31 mouse cellular contexts compared by ENCODE assay signal in genomic region chr12:36923558-36923957, GRCm38 (mm10).
"Had no signal": no experiment of that assay in that cellular context is flagged by ENCODE, and none has a peak within 500 bp of the region (broad histone marks: within the 10 kb centered on the region; RNA-seq: fewer than 3 reads in every experiment).

No protein-coding gene starts in this region.

- H3K27ac ChIP-seq: left cerebral cortex, adult 2 months; limb, embryonic 12.5 days; limb, embryonic 15.5 days; liver, embryonic 12.5 days; liver, embryonic 13.5 days; liver, embryonic 14.5 days; liver, embryonic 15.5 days; lung, embryonic 15.5 days; macrophage; midbrain, embryonic 10.5 days; midbrain, embryonic 12.5 days; midbrain, embryonic 13.5 days; midbrain, embryonic 15.5 days; neural tube, embryonic 12.5 days had no signal

- H3K4me3 ChIP-seq: left cerebral cortex, adult 2 months; limb, embryonic 12.5 days; limb, embryonic 15.5 days; liver, embryonic 12.5 days; liver, embryonic 13.5 days; liver, embryonic 15.5 days; lung, embryonic 15.5 days; megakaryocyte, embryonic 14.5 days; midbrain, embryonic 10.5 days; midbrain, embryonic 12.5 days; midbrain, embryonic 13.5 days; midbrain, embryonic 15.5 days; myocyte; neural tube, embryonic 12.5 days had no signal

- ATAC-seq: liver, embryonic 12.5 days; liver, postnatal 0 days; lung, postnatal 0 days; midbrain, embryonic 13.5 days; midbrain, embryonic 15.5 days; midbrain, embryonic 16.5 days had no signal

- H3K9ac ChIP-seq: limb, embryonic 12.5 days; limb, embryonic 15.5 days; liver, embryonic 12.5 days; liver, embryonic 13.5 days; liver, embryonic 14.5 days; liver, embryonic 15.5 days; liver, postnatal 0 days; lung, embryonic 14.5 days; lung, embryonic 15.5 days; midbrain, embryonic 12.5 days; midbrain, embryonic 13.5 days; midbrain, embryonic 15.5 days; neural tube, embryonic 12.5 days had no signal

- H3K4me2 ChIP-seq: limb, embryonic 12.5 days; limb, embryonic 15.5 days; liver, embryonic 11.5 days; liver, embryonic 12.5 days; liver, embryonic 13.5 days; liver, embryonic 15.5 days; lung, embryonic 14.5 days; lung, embryonic 15.5 days; midbrain, embryonic 11.5 days; midbrain, embryonic 12.5 days; midbrain, embryonic 13.5 days; midbrain, embryonic 15.5 days; neural tube, embryonic 12.5 days had no signal

- H3K36me3 ChIP-seq: limb, embryonic 12.5 days; limb, embryonic 15.5 days; liver, embryonic 12.5 days; liver, embryonic 13.5 days; liver, embryonic 15.5 days; lung, embryonic 15.5 days; midbrain, embryonic 10.5 days; midbrain, embryonic 12.5 days; midbrain, embryonic 13.5 days; midbrain, embryonic 15.5 days; neural tube, embryonic 12.5 days had no signal

- DNase-seq: left cerebral cortex, postnatal 4 days; liver; liver, embryonic 13.5 days; liver, postnatal 0 days; lung, adult 18-20 months; lung, adult 2 months; lung, embryonic 14.5 days; lung, postnatal 10 days; lung, postnatal 14 days; lung, postnatal 36 days; lung, postnatal 4 days; midbrain, embryonic 14.5 days had no signal

- H3K27me3 ChIP-seq: limb, embryonic 12.5 days; limb, embryonic 15.5 days; liver, embryonic 12.5 days; liver, embryonic 13.5 days; liver, embryonic 15.5 days; lung, embryonic 15.5 days; megakaryocyte, embryonic 14.5 days; midbrain, embryonic 12.5 days; midbrain, embryonic 13.5 days; midbrain, embryonic 15.5 days; neural tube, embryonic 12.5 days had no signal

- H3K4me1 ChIP-seq: limb, embryonic 12.5 days; limb, embryonic 15.5 days; liver, embryonic 12.5 days; liver, embryonic 13.5 days; liver, embryonic 15.5 days; lung, embryonic 15.5 days; megakaryocyte, embryonic 14.5 days; midbrain, embryonic 10.5 days; midbrain, embryonic 12.5 days; midbrain, embryonic 13.5 days; midbrain, embryonic 15.5 days; neural tube, embryonic 12.5 days had no signal

- H3K9me3 ChIP-seq: limb, embryonic 12.5 days; limb, embryonic 15.5 days; liver, embryonic 12.5 days; liver, embryonic 13.5 days; liver, embryonic 15.5 days; lung, embryonic 15.5 days; megakaryocyte, embryonic 14.5 days; midbrain, embryonic 10.5 days; midbrain, embryonic 12.5 days; midbrain, embryonic 13.5 days; midbrain, embryonic 15.5 days; neural tube, embryonic 12.5 days had no signal
